Mouse (Mus musculus) natural killer cell, adult 2 months (primary cell): Measurements from ENCODE around the gene Bud31.
"Not testable (repeated sequence)": the region's sequence is repeated elsewhere in the genome, so short reads cannot be mapped to it uniquely, and the experiment has no call there.

ENCODE experiments used
- DNase-seq, 2 experiments: peaks; one replicate each; pipeline ENCODE4 v3.0.0; 2022; ENCODE audit warnings: low spot score in 2 of 2

Gene Bud31

GRCm38 (mm10) chr5:145126580-145126979, 13.6 kb upstream of the Bud31 start:
- DNase-seq = no peak

DNA sequence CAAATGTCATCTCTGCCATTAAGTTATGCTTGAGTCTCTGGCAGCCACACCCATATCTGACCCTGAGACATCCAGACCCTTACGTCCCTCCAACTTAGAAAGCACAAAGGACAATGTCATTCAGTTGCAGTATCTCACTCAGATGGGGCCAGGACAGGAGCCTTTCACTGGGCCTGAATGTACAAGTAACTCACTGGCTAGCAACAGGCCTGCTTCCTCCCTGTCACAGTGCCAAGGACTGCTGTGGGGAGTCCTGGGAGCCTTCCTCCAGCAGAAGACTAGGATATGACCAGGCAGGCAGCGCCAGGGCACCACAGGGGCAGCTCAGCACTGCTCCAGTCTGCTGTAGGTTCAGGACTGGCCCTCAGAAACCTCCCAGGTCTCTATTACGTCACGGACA, 11.0 kb upstream of the Bud31 start:
- no peak for DNase-seq

GRCm38 (mm10) chr5:145129773-145130172, 10.4 kb upstream of the Bud31 start:
- not testable (repeated sequence) for DNase-seq

DNA sequence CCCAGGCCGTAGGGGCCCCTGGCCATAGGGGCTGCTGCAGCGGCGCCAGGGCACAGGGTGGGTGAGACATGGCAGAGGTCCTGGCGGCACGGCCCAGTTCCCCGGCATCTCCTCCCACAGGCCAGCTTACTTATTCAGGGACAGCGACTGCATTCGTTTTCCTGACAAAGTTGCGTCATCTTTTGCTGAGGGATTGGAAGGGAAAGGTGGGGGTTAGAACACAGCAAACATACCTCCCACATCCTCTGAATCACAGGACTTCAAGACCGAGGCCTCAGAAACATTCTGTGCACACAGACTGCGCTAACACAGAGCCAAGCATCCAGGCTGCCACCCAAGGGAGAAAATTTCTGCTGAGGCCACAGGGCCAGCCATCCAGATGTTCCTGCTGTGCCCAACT, 10.0 kb upstream of the Bud31 start:
- no peak for DNase-seq

- no peak for DNase-seq
Observed at GRCm38 (mm10) chr5:145130995-145131394, 9.2 kb upstream of the Bud31 start.

GRCm38 (mm10) chr5:145133275-145133674, 6.9 kb upstream of the Bud31 start:
- not testable (repeated sequence) for DNase-seq

DNA sequence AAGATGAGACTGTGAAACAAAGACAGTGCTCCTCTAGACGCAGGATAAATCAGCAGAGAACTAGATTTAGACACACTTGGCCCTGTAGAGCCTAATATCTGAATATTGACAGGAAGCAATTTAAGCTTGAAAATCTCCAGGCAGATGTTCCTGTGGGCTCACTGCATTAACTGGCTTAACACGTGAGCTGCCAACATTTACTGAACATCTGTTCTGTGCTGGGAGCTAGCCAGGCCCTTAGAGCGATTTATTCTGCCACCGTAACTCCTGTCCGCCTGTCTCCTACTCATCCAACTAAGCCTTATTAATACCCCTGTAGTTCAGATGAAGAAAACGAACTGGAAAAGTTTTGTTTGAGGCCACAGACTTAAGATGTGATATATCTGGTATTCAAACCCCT, 1.3 kb upstream of the Bud31 start:
- no peak for DNase-seq

- DNase-seq = peak in 1 of 2 experiments; percentile 4
Observed at GRCm38 (mm10) chr5:145140611-145141010, 449 bp downstream of the Bud31 start.

DNA sequence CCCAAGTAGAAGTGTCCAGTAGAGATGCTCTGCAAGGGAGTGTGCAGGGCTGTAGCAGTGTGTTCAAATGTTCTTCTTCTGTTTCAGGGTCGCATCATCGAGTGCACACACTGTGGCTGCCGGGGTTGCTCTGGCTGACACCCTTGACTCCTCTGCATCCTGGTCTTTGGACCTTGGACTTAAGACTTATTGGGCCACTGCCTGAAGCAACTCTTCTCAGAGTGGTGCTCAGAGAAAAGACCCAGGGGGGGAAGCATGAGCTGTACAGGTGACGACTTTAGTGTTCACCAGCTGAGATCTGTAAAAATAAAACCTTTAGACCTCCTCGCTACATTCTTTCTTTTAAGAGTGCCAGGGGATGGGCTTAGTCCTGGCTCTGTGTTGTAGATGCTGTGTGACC, 7.6 kb downstream of the Bud31 start:
- no peak for DNase-seq

DNA sequence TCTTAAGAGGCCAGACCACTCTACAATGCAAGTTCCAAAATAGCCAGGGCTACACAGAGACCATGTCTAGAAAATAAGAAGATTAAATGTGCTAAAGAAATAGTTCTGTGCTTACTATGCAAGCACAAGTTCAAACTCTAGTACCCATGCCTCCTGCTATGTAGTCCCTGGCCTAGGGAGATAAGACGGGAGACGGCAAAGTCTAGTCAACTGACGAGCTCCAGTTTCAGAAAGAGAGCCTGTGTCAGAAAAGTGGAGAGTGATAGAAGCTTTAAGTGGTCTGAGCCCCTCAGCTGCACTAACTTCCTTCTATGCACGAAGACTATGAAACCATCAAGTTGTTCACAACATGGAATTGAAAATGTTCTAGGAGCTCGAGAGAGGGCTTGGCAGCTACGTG, 9.1 kb downstream of the Bud31 start:
- no peak for DNase-seq

- no peak for DNase-seq
Observed at GRCm38 (mm10) chr5:145152690-145153089, 12.5 kb downstream of the Bud31 start.

GRCm38 (mm10) chr5:145161361-145161760, 21.2 kb downstream of the Bud31 start:
- DNase-seq = no peak

GRCm38 (mm10) chr5:145164710-145165109, 24.5 kb downstream of the Bud31 start:
- DNase-seq = no peak

GRCm38 (mm10) chr5:145165184-145165583, 25.0 kb downstream of the Bud31 start:
- DNase-seq = no peak

DNA sequence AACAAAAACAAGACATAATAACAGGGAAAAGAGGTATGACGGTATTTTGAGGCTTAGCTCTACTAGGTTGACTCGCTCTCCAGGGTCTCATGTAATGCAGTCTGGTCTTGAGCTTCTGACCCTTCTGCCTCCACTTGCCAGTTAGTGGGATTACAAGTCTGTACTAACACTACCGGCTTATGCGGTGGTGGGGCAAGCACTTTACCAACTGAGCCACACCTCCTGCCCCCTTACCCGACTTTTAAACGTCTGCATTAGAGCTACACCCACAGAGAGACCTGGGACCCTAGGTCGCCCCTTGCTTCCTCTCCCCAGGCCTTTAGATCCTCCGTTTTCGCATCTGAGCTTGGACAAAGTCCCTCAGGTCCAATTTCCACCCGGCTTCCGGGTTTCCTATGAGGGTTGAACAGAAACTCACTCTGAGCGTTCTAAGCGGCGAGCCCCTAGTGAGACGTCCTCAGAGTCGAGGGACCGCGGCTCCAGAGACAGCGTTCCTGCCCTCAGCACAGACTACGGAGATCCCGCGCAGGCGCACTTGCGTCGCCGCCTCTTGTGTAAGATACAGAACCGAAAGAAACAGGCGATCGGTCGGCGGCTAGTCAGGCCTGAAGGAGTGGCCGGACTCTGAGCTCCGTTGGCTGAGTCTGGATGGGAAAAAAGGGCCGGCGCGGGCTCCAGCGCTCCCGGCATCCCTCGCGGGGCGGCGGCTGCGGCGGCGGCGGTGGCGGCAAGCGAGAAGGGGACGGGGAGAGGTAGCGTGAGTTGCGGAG, 26.6 kb downstream of the Bud31 start, which contains the start of the genes Ptcd1 and Cpsf4:
Ptcd1 (minus strand) TSS at position 573 of the 770 bp plus-strand sequence.
Cpsf4 (plus strand) TSS at position 678 of the 770 bp plus-strand sequence.
- DNase-seq = peak; percentile 95 to 97

- DNase-seq = no peak
Observed at GRCm38 (mm10) chr5:145167306-145167661, 27.1 kb downstream of the Bud31 start.

DNA sequence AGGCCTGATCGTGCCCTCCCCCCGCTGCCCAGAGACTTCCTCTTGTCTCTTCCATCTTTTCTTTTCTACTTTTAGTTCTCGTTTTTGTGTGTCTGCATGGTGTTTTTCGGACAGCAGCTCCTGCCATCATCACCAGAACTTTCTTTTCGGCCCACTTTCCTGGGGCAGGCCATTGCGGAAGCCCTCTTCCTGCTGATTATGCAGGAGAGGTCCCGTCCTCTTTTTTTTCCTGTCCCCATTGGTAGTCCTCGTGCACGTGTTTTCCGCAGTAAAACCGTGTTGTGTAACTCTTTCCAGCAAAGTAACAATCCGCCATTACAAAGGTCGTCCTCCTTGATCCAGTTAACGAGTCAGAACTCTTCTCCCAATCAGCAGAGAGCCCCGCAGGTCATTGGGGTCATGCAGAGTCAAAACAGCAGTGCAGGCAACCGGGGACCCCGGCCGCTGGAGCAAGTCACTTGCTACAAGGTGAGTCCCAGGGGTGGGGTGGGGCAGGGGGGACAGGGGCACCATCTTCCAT, 38.4 kb downstream of the Bud31 start:
- DNase-seq = no peak

DNA sequence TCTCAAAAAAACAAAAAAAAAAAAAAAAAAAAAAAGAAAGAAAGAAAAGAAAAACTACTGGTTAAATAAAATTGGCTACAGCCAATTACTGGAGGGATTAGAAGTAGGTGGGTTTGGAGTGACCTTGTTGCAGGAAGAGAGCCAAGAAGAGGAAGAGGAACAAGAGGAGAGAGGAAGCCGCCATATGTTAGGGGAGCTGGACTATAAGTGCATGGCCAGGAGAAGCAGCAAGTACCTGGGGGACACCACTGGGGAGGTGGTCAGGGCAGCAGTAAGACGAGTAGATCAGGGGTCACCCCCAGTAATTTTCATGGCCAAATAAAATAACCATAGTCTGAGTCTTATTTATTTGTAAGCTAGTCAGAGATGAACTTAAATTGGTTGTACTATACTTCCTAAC, 45.1 kb downstream of the Bud31 start:
- DNase-seq = no peak

DNA sequence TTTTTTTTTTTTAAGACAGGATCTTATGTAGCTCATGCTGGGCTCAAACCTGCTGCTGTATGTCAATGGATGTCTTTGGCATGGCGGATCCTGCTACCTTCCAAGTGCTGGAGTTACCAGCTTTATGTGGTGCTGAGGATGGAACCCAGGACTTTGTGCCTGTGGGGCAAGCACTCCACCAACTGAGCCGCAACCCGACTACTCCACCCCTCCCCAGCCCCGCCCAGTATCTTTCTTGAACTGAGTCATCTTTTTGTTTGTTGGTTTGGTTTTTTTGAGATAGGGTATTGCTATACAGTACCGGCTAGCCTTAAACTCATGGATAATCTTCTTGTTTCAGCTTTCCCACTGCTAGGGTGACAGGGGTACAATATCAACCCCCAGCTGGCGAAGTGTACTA, 49.3 kb downstream of the Bud31 start:
- DNase-seq = no peak

GRCm38 (mm10) chr5:145190373-145190772, 50.2 kb downstream of the Bud31 start:
- no peak for DNase-seq

GRCm38 (mm10) chr5:145190875-145191798, 51.0 kb downstream of the Bud31 start:
- peak; percentile 80 to 85 for DNase-seq

GRCm38 (mm10) chr5:145191962-145192361, 51.8 kb downstream of the Bud31 start, which contains the start of gene Atp5j2:
Gene Atp5j2 (minus strand): TSS chr5:145192062.
- DNase-seq = no peak
